Mouse (Mus musculus): ENCODE results near the gene Tpst2. TPM values are rescaled to one million over a fixed set of nuclear protein-coding genes. Genes with fewer than 3 reads are reported as not detected.

Tpst2 gene
- total RNA-seq (2023) = 100 to 1,000 TPM; 131 to 156 TPM

DNA sequence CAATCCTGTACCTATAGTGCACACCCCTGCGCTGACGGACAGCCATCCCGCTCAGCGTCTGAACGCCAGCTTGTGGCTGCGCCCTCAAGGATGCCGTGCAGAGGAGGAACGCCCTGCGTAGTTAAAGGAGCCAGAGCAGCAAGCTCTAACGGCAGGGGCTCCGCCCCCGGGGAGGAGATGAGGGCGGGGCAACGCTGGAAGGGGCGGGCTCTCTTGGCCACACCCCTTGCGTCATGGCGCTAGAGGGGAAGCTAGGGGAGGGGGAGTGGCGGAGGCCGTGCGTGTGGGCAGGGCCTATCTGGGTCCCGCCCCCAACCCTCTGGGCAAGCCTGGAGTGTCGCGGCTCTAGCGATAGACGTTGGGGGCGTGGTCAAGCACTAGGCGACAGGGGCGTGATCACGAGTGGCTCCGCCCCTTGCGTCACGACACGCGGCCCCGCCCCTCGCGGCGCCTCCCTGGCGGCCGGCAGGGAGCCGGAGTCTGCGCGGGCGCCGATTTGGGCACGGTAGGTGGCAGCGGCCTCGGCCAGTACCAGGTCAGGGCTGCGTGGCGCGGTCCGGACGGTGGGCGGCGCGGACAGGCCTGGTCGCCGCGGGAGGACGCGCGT, at the start of gene Tpst2:
Tpst2 (plus strand) TSS at position 425 of the 607 bp plus-strand sequence.

DNA sequence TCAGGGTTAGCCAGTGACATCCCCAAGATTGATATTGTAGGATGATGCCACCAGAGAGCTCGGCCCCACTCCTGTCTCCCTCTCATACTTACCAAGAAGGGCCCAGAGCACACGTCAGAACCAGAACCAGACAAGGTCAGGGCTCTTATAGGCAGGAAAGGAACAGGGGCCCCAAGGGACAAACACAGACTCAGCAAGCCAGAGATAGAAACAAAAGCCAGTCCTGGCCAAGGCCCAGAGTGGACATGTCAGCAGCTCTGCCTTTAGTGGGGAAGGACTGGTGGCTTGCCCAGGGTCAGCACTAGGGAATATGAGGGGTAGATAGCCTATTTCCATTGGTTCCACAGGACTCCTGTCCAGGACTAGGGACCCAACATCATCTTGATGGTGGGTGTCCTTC, 24.1 kb upstream of the Tpst2 start, which contains the start of gene Cryba4:
Cryba4 (minus strand) TSS at position 119 of the 400 bp plus-strand sequence.

DNA sequence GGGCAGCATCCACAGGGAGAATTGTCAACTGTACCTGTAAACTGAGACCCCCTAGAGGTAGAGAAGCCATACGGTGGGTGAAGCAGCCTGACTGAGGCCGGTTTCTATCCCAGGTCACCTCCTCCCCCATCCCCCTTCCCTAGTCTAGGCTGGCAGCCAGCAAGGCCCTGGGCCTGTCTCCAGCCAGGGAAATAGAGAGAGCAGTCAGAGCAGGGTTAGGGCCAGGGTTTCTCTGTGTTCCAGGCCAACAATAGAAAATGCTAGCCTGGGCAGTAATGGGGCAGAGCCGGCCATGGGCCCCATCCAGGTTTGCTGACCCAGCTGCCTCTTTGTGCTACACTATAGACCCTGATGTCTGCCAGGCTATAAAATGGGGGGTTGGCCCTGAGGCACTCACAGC, 21.1 kb upstream of the Tpst2 start, which contains the start of gene Crybb1:
Crybb1 (plus strand) TSS at position 390 of the 400 bp plus-strand sequence.

GRCm38 (mm10) chr5:112325546-112326445, 49.3 kb downstream of the Tpst2 start, which contains the start of gene Tfip11:
TSS of gene Tfip11 (plus strand) at chr5:112326358.

GRCm38 (mm10) chr5:112342463-112343204, 66.1 kb downstream of the Tpst2 start, which contains the start of the genes Srrd and Hps4:
TSS of gene Srrd (minus strand) at chr5:112343040.
TSS of gene Hps4 (plus strand) at chr5:112343083.

DNA sequence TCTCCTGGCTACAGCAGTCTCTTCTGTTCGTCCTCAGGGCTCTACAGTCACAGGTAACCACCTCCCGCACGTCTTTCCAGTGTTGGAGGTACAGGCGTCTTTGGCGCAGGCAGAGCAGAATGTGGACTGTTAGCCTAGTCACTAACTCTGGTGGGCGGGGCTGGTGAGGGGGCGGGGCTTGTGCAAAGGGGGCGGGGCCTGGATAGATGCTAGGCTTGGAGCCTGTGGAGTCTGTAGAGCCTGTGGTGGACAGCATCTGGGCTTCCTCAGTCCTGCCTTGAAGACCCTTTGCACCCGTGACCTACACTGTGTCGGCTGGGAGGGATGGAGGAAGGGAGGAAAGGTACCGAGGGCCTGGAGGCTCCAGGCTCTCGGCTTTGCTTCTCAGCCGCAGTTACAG, 79.4 kb downstream of the Tpst2 start, which contains the start of gene Gm6583:
Gm6583 (minus strand) TSS at position 124 of the 400 bp plus-strand sequence.

Other genes starting within 250 kb of the Tpst2 start
- gene Cryba4, start 24.2 kb upstream of the Tpst2 start, total RNA-seq (2023) = not detected
- not detected for gene Crybb1, start 20.9 kb upstream of the Tpst2 start, total RNA-seq (2023)
- gene Tfip11, start 49.7 kb downstream of the Tpst2 start, total RNA-seq (2023) = 10 to 100 TPM; 69.4 to 89.8 TPM
- 10 to 100 TPM; 31.1 to 40.3 TPM for gene Srrd, start 66.3 kb downstream of the Tpst2 start, total RNA-seq (2023)
- gene Hps4, start 66.4 kb downstream of the Tpst2 start, total RNA-seq (2023) = 10 to 100 TPM; 19.2 to 22.2 TPM
- not detected for gene Gm6583, start 79.3 kb downstream of the Tpst2 start, total RNA-seq (2023)
- not detected for gene Asphd2, start 118.2 kb downstream of the Tpst2 start, total RNA-seq (2023)
- gene Gm6588, start 172.7 kb downstream of the Tpst2 start, total RNA-seq (2023) = not detected

Measured in T-cell, adult 66 days (primary cell).